Comparison of ENCODE assay signal across 8 mouse cellular contexts in genomic region chr5:112551975-112552728, GRCm38 (mm10). TPM values are rescaled to one million over a fixed set of nuclear protein-coding genes. Genes with fewer than 3 reads are reported as not detected.
DNase-seq lines count a peak whose midpoint lies in the region; ATAC-seq lines count a peak whose summit lies in the region.
"Had no signal": no experiment of that assay in that cellular context is flagged by ENCODE, and none has a peak within 500 bp of the region (broad histone marks: within the 10 kb centered on the region; RNA-seq: fewer than 3 reads in every experiment).

No protein-coding gene starts in this region.

- H3K27ac ChIP-seq in hindbrain, embryonic 14.5 days, result peak overlapping the region; percentile 77

- intact Hi-C loops in left cerebral cortex, postnatal 14 days (cut with DNase I), result no loop called here
- intact Hi-C loops in gastrocnemius, postnatal 14 days (cut with DNase I; ENCODE audit: low total_unique reads), result no loop called here

- peak; percentile 62 for ATAC-seq in hindbrain, embryonic 14.5 days (ENCODE audit: low FRiP score)

- peaks cover 61% of the 10 kb centered on the region for H3K4me1 ChIP-seq in hindbrain, embryonic 14.5 days (replicated peaks; ENCODE audit: control insufficient read depth, insufficient read depth, low read length)

- H3K4me2 ChIP-seq in hindbrain, embryonic 14.5 days (replicated peaks), result peak overlapping the region; percentile 29

- H3K4me3 ChIP-seq in hindbrain, embryonic 14.5 days (replicated peaks; ENCODE audit: low read length), result no peak overlapping the region

- 25% methylated on average over 16 of the region's 17 CpGs for WGBS in hindbrain, embryonic 14.5 days

- no peaks in the 10 kb centered on the region for H3K27me3 ChIP-seq in hindbrain, embryonic 14.5 days (ENCODE audit: control insufficient read depth, insufficient read depth, low read length)

- DNase-seq in R1 (ENCODE audit: low read depth, low spot score), result peak; percentile 93
- DNase-seq in cerebellum, adult 8-10 months, result peak; percentile 64
- peak; percentile 84 for DNase-seq in hindbrain, embryonic 14.5 days (ENCODE audit: low spot score)
- peak; percentile 79 to 92 for DNase-seq in left cerebral cortex, postnatal 14 days (ENCODE audit: low spot score in 2 of 2)
- DNase-seq in right cerebral cortex, adult 2 months (ENCODE audit: low spot score in 2 of 2), result peak; percentile 78 to 83
- no peak for DNase-seq in gastrocnemius, postnatal 14 days
- no peak for DNase-seq in gastrocnemius, postnatal 4 days (ENCODE audit: low spot score in 2 of 2)

- H3K36me3 ChIP-seq in hindbrain, embryonic 14.5 days (replicated peaks; ENCODE audit: control insufficient read depth, insufficient read depth), result no peaks in the 10 kb centered on the region

- H3K9ac ChIP-seq in hindbrain, embryonic 14.5 days, result no peak overlapping the region

- no peaks in the 10 kb centered on the region for H3K9me3 ChIP-seq in hindbrain, embryonic 14.5 days (ENCODE audit: control insufficient read depth, low read length)

RNA-seq across cellular contexts. Expression of gene Sez6l, which starts 24.8 kb away (rescaled TPM):
- 35.5 and 38.0 TPM in 2 replicates for polyA plus RNA-seq in hindbrain, embryonic 14.5 days (2014; fragmentation: Nextera tagmentation; extraction: Ambion mirVana)
- total RNA-seq in left cerebral cortex, postnatal 14 days (2021), result 100 to 1,000 TPM; 158 to 164 TPM
- total RNA-seq in gastrocnemius, postnatal 14 days (2021), result under 1 TPM; 0.16 to 0.24 TPM
- under 1 TPM; 0.44 to 0.52 TPM for total RNA-seq in gastrocnemius, postnatal 4 days (2021)
- total RNA-seq: neutrophil, adult 5-6 weeks had no signal

Comparison
In these comparisons a context has a peak if more than half of its experiments do, and no peak if none do; other contexts are left out.
1. DNase-seq: peak in R1 (single experiment), cerebellum, adult 8-10 months (single experiment), hindbrain, embryonic 14.5 days (single experiment), left cerebral cortex, postnatal 14 days (2 of 2) and right cerebral cortex, adult 2 months (2 of 2); none in gastrocnemius, postnatal 14 days (single experiment) and gastrocnemius, postnatal 4 days (0 of 2).
2. RNA of gene Sez6l, which starts 24.8 kb away (total RNA-seq): 158 to 164 TPM in left cerebral cortex, postnatal 14 days; 0.44 to 0.52 TPM in gastrocnemius, postnatal 4 days and 0.16 to 0.24 TPM in gastrocnemius, postnatal 14 days; every median in the first group is over 100 times any median in the second.